Mouse (Mus musculus) MEL (cell line): Measurements from ENCODE around the gene Vegfa.

Experiments used
- CTCF ChIP-seq, 3 experiments: IDR thresholded peaks in 2 of 3; conservative IDR thresholded peaks in 1 of 3; 2 replicates each; pipeline ENCODE4 v1.5.1; 2011 to 2012; ENCODE audit warnings: low read length in 3 of 3, low read depth in 2 of 3, mild to moderate bottlenecking in 2 of 3, improper control_type of control experiment in 1 of 3, inconsistent platforms in 1 of 3, mixed read lengths in 1 of 3, moderate library complexity in 1 of 3; ENCODE audit not compliant: control insufficient read depth in 1 of 3, insufficient read depth in 1 of 3, poor library complexity in 1 of 3, severe bottlenecking in 1 of 3
- ELF1 ChIP-seq: IDR thresholded peaks from 2 replicates; pipeline ENCODE4 v1.6.1; 2014; ENCODE audit warnings: low read depth, mild to moderate bottlenecking, inconsistent platforms, low read length, improper control_type of control experiment, moderate library complexity
- EP300 ChIP-seq, 2 experiments: IDR thresholded peaks; 2 replicates each; pipeline ENCODE4 v1.6.1; 2011; ENCODE audit warnings: improper control_type of control experiment in 2 of 2, low read length in 2 of 2, low read depth in 1 of 2, mild to moderate bottlenecking in 1 of 2
- GATA1 ChIP-seq: IDR thresholded peaks from 2 replicates; pipeline ENCODE4 v1.6.1; 2011; ENCODE audit warnings: low read depth, low read length, improper control_type of control experiment
- JUND ChIP-seq: IDR thresholded peaks from 2 replicates; pipeline ENCODE4 v1.6.1; 2011; ENCODE audit warnings: low read depth, mild to moderate bottlenecking, improper control_type of control experiment, low read length
- MAX ChIP-seq: IDR thresholded peaks from 2 replicates; pipeline ENCODE4 v1.6.1; 2011; ENCODE audit warnings: low read length, improper control_type of control experiment
- MEF2A ChIP-seq: IDR thresholded peaks from 2 replicates; pipeline ENCODE4 v1.6.1; 2014; ENCODE audit warnings: low read depth, mild to moderate bottlenecking, inconsistent platforms, low read length, improper control_type of control experiment; ENCODE audit not compliant: poor library complexity, insufficient replicate concordance, severe bottlenecking; ENCODE audit errors: extremely low read depth
- MYB ChIP-seq: IDR thresholded peaks from 2 replicates; pipeline ENCODE4 v1.6.1; 2011; ENCODE audit warnings: mild to moderate bottlenecking, low read depth, low read length, improper control_type of control experiment
- NRF1 ChIP-seq: IDR thresholded peaks from 2 replicates; pipeline ENCODE4 v1.6.1; 2014; ENCODE audit warnings: low read depth, mild to moderate bottlenecking, inconsistent platforms, low read length, improper control_type of control experiment, moderate library complexity; ENCODE audit not compliant: poor library complexity, insufficient read depth, severe bottlenecking
- POLR2A ChIP-seq, 2 experiments: IDR thresholded peaks; 2 replicates each; pipeline ENCODE4 v1.6.1; 2011 to 2012; ENCODE audit warnings: low read length in 2 of 2, mild to moderate bottlenecking in 2 of 2, control low read depth in 1 of 2, improper control_type of control experiment in 1 of 2, low read depth in 1 of 2, moderate library complexity in 1 of 2; ENCODE audit not compliant: control insufficient read depth in 1 of 2, insufficient read depth in 1 of 2, poor library complexity in 1 of 2
- POLR2AphosphoS2 ChIP-seq: IDR thresholded peaks from 2 replicates; pipeline ENCODE4 v1.6.1; 2011; ENCODE audit warnings: low read length, improper control_type of control experiment
- RAD21 ChIP-seq: IDR thresholded peaks from 2 replicates; pipeline ENCODE4 v1.6.1; 2011; ENCODE audit warnings: mild to moderate bottlenecking, low read depth, low read length, improper control_type of control experiment
- UBTF ChIP-seq: IDR thresholded peaks from 2 replicates; pipeline ENCODE4 v1.6.1; 2012; ENCODE audit warnings: low read depth, mild to moderate bottlenecking, inconsistent platforms, low read length, improper control_type of control experiment, moderate library complexity, borderline replicate concordance; ENCODE audit not compliant: insufficient read depth
- ZKSCAN1 ChIP-seq: IDR thresholded peaks from 2 replicates; pipeline ENCODE4 v1.6.1; 2012; ENCODE audit warnings: low read depth, mild to moderate bottlenecking, inconsistent platforms, low read length, improper control_type of control experiment, moderate library complexity

DNA sequence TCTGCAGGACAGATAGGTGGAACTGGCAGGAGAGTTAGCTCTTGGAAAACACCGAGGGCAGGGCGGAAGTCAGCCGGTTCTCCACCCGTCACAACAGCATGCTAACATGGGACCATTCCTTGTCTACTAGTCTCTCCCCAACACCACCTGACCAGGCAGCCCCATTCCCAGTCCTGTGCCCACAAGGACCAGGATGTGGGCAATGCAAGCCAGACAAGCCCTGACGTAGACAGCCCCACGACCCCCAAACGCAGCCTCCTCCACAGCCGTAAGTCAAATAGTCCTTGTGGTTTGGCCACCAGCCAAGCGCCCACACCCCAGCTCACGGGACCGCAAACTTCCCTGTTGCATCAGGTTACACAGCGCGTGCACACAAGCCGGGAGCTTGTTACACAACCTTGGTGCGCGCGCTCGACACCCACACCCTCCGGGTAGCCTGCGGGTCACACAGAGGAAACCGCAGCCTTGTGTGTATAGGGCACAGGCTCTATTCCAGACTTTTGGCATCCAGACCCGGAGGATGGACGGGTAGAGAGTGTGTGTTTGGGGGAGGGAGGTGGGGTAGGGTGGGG lies 41.6 kb upstream of the Vegfa start:
- TF ChIP-seq MYB, result no peak
- TF ChIP-seq GATA1, result no peak
- TF ChIP-seq UBTF, result no peak
- TF ChIP-seq ZKSCAN1, result no peak
- peak; percentile 66 for TF ChIP-seq POLR2AphosphoS2
- no peak for TF ChIP-seq CTCF (IDR thresholded peaks at IDR 0.05 in 2 of 3, conservative IDR thresholded peaks at IDR 0.05 in 1 of 3; ENCODE audit: control insufficient read depth in 1 of 3, insufficient read depth in 1 of 3, low read depth in 2 of 3, low read length in 3 of 3, poor library complexity in 1 of 3, severe bottlenecking in 1 of 3)
- TF ChIP-seq RAD21, result no peak
- TF ChIP-seq POLR2A (IDR thresholded peaks at IDR 0.05; ENCODE audit: control insufficient read depth in 1 of 2, insufficient read depth in 1 of 2, low read depth in 1 of 2, low read length in 2 of 2, poor library complexity in 1 of 2), result peak in 1 of 2 experiments; percentile 55; a peak in 1 of 4 replicates
- TF ChIP-seq ELF1, result peak; percentile 61; the same call in 1 of the 2 replicates
- no peak for TF ChIP-seq JUND
- peak; percentile 69 to 89 for TF ChIP-seq EP300 (IDR thresholded peaks at IDR 0.05; ENCODE audit: low read depth in 1 of 2, low read length in 2 of 2)
- 0 out of 2 replicates have a peak, but pooled peaks have one; percentile 30 for TF ChIP-seq NRF1
- peak; percentile 74; the same call in 1 of the 2 replicates for TF ChIP-seq MAX
- TF ChIP-seq MEF2A, result no peak
